Comparison of ENCODE assay signal across 20 mouse cellular contexts in the genomic region with DNA sequence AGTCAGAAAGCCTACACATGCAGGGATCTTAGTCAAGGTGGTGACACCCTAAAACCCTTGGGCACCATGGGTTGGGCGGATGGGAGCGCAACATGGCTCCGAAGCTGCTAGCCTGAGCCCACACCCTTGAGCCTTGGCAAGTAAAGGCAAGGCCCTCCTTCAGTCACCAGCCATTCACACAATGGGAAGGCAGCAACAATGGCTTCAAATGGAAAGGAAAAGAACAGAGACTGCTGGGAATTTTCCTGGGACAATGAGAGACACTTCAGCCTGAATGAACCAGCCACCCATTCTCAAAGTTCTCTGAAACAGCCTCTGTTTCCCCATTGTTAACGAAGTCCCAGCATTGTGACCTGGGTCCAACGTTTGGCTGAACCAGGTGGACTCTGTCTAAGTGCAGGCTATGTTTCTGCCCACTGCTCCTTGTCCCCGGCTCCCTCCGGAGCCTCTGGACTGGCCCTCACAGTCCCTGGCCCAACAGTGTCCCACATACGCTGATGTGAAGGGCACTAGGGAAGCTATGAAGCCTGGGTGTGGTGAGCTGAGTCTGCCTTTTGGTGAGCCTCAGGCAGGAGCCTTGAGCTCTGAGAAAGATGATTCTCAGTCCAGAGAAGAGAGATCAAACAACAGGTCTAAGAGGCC. TPM values are rescaled to one million over a fixed set of nuclear protein-coding genes. Genes with fewer than 3 reads are reported as not detected.
DNase-seq lines count a peak whose midpoint lies in the region; TF ChIP-seq lines count a peak whose summit lies in the region.
"Had no signal": no experiment of that assay in that cellular context is flagged by ENCODE, and none has a peak within 500 bp of the region (broad histone marks: within the 10 kb centered on the region; RNA-seq: fewer than 3 reads in every experiment).

No protein-coding gene starts in this region.

- no peaks in the 10 kb centered on the region for H3K27me3 ChIP-seq in heart, adult 2 months (ENCODE audit: control insufficient read depth, insufficient read depth, low read length)
- H3K27me3 ChIP-seq: midbrain, embryonic 13.5 days had no signal

- no peak overlapping the region for H3K9ac ChIP-seq in heart, adult 2 months (ENCODE audit: low read depth, low read length)
- H3K9ac ChIP-seq in ES-E14 (ENCODE audit: insufficient read depth, low read depth, low read length, poor library complexity, severe bottlenecking), result no peak overlapping the region
- H3K9ac ChIP-seq: midbrain, embryonic 13.5 days had no signal

- 62% methylated on average over 8 of the region's 8 CpGs for whole genome bisulfite sequencing in heart, adult 2 months

- no peak overlapping the region for H3K4me3 ChIP-seq in heart, adult 2 months
- no peak overlapping the region for H3K4me3 ChIP-seq in layer of hippocampus, adult 2 months
- no peak overlapping the region for H3K4me3 ChIP-seq in ES-E14 (ENCODE audit: insufficient read depth in 1 of 2, low read depth in 1 of 2, low read length in 2 of 2, poor library complexity in 1 of 2, severe bottlenecking in 1 of 2)
- H3K4me3 ChIP-seq: erythroblast, embryonic 14.5 days; midbrain, embryonic 13.5 days had no signal

- peak in 1 of 2 experiments; percentile 24 for DNase-seq in heart, adult 2 months
- DNase-seq in heart, postnatal 25 days (ENCODE audit: low spot score), result no peak
- no peak for DNase-seq in layer of hippocampus, adult 2 months (ENCODE audit: low spot score in 2 of 2)
- DNase-seq in layer of hippocampus, adult 9-11 months, result no peak
- DNase-seq in ES-E14 (ENCODE audit: low read depth, low spot score), result no peak
- DNase-seq in embryo, embryonic 10.5 days (ENCODE audit: low spot score), result peak; percentile 45
- no peak for DNase-seq in cerebellum, adult 11 months
- DNase-seq: adrenal gland, postnatal 25 days; cerebellum, adult 9-11 months; kidney, adult 11 months; layer of hippocampus, postnatal 36 days; left cerebral cortex, postnatal 4 days; lung, adult 2 months; retina, postnatal 1 day; right cerebral cortex, postnatal 4 days; thymus, postnatal 4 days had no signal

- TF ChIP-seq POLR2A in heart, adult 2 months (IDR thresholded peaks at IDR 0.05; ENCODE audit: insufficient read depth, low read depth, low read length), result no peak

- TF ChIP-seq EP300 in heart, adult 2 months (IDR thresholded peaks at IDR 0.05; ENCODE audit: insufficient read depth, low read depth, low read length), result no peak

- intact Hi-C loops in heart, adult 2 months (cut with DNase I), result loop anchor here (2.0 kb wide), 1 partner anchor 17 kb away; no protein-coding TSS in a partner anchor
- intact Hi-C loops in heart, postnatal 25 days (cut with DNase I), result no loop called here

- peaks cover 38% of the 10 kb centered on the region for H3K4me1 ChIP-seq in heart, adult 2 months (ENCODE audit: control insufficient read depth, insufficient read depth, low read length)
- H3K4me1 ChIP-seq in ES-E14 (ENCODE audit: control insufficient read depth in 2 of 2, insufficient read depth in 2 of 2, low read length in 2 of 2, poor library complexity in 1 of 2), result peaks cover 8 to 52% of the 10 kb centered on the region in 2 experiments

- no peaks in the 10 kb centered on the region for H3K9me3 ChIP-seq in ES-E14 (ENCODE audit: control insufficient read depth, insufficient read depth, low read depth, low read length)
- H3K9me3 ChIP-seq: midbrain, embryonic 13.5 days had no signal

- peak overlapping the region; percentile 34 for H3K27ac ChIP-seq in heart, adult 2 months
- H3K27ac ChIP-seq in layer of hippocampus, adult 2 months, result peak overlapping the region; percentile 14; the same call in 1 of the 2 replicates
- H3K27ac ChIP-seq in ES-E14 (ENCODE audit: insufficient read depth, low read depth, low read length, poor library complexity, severe bottlenecking), result peak overlapping the region; percentile 58; the same call in 1 of the 2 replicates
- H3K27ac ChIP-seq: macrophage; midbrain, embryonic 13.5 days had no signal

- no peak for TF ChIP-seq CTCF in heart, adult 2 months (IDR thresholded peaks at IDR 0.05)
- no peak for TF ChIP-seq CTCF in layer of hippocampus, adult 2 months (conservative IDR thresholded peaks at IDR 0.05)

- in situ Hi-C loops in ES-E14 (cut with MboI; ENCODE audit: low sequenced_read_pairs in 2 of 2, unreplicated experiment in 2 of 2), result no loop called here

- no peaks in the 10 kb centered on the region for H3K36me3 ChIP-seq in heart, adult 2 months (ENCODE audit: control insufficient read depth, insufficient read depth, low read length)
- no peaks in the 10 kb centered on the region for H3K36me3 ChIP-seq in ES-E14 (ENCODE audit: control insufficient read depth, insufficient read depth, low read length, poor library complexity, severe bottlenecking)
- H3K36me3 ChIP-seq: midbrain, embryonic 13.5 days had no signal

- H3K79me2 ChIP-seq in heart, adult 2 months (replicated peaks; ENCODE audit: control insufficient read depth, insufficient read depth, low read length), result peaks cover 9% of the 10 kb centered on the region

TF ChIP-seq in ES-E14, 5 proteins besides CTCF, POLR2A, EP300 and RAD21:
- TF ChIP-seq ZNF384 (IDR thresholded peaks at IDR 0.05; ENCODE audit: low read depth, low read length), result no peak
- no peak for TF ChIP-seq ZC3H11A (IDR thresholded peaks at IDR 0.05; ENCODE audit: borderline replicate concordance, low read depth, low read length)
- TF ChIP-seq MAFK (IDR thresholded peaks at IDR 0.05; ENCODE audit: insufficient read depth, low read depth, low read length), result no peak
- TF ChIP-seq CHD2 (IDR thresholded peaks at IDR 0.05; ENCODE audit: low read depth, low read length), result no peak

RNA-seq across cellular contexts. Expression of gene Sox13, which starts 12.6 kb away (rescaled TPM):
- 10 to 100 TPM; 15.3 to 16.2 TPM for total RNA-seq in heart, adult 2 months (2021)
- polyA plus RNA-seq in heart, adult 2 months (2012; rRNA removed), result 24.7 and 28.5 TPM in 2 replicates
- total RNA-seq in heart, postnatal 25 days (2021), result 10 to 100 TPM; 15.2 to 19.9 TPM
- total RNA-seq in layer of hippocampus, adult 2 months (2021), result 1 to 10 TPM; 6.3 to 9.4 TPM
- 11.1 and 16.9 TPM in 2 replicates for total RNA-seq in ES-E14 (2012; rRNA removed)

RNA-seq across cellular contexts. Expression of gene Etnk2, which starts 48.3 kb away (rescaled TPM):
- total RNA-seq in heart, adult 2 months (2021), result under 1 TPM; 0.29 to 0.93 TPM
- 0.70 and 0.84 TPM in 2 replicates for polyA plus RNA-seq in heart, adult 2 months (2012; rRNA removed)
- total RNA-seq in heart, postnatal 25 days (2021), result under 1 TPM; 0.45 to 0.57 TPM
- 1 to 10 TPM; 1.1 to 1.6 TPM for total RNA-seq in layer of hippocampus, adult 2 months (2021)
- total RNA-seq in ES-E14 (2012; rRNA removed), result 4.8 and 7.4 TPM in 2 replicates
- total RNA-seq: hematopoietic stem cell, adult 5-6 weeks had no signal
- polyA plus RNA-seq: erythroblast, embryonic 14.5 days; macrophage had no signal
